Mouse (Mus musculus): ENCODE measurements around the gene Gfral.

The Gfral gene

DNA sequence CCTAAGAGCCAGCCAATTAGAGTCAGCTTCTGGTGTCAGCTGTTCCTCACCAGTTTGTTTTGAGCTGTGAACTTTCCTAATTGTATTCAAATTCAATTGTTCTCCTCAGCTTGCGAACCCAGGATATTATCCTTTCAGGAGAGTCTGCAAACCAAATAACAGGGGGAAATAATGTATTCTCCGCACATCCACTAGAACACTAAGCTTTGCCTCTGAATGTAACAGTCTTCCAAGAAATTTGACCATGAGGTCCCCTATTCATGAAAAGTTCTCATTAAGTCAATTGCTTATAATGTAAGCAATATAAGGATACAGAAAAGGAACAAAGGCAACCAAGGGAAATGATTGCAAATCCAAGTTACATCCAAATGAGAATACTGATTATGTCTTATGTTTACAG, at the start of gene Gfral:
TSS of gene Gfral (minus strand) at position 101 of the 400 bp plus-strand sequence.
- DNase-seq = no peak

DNA sequence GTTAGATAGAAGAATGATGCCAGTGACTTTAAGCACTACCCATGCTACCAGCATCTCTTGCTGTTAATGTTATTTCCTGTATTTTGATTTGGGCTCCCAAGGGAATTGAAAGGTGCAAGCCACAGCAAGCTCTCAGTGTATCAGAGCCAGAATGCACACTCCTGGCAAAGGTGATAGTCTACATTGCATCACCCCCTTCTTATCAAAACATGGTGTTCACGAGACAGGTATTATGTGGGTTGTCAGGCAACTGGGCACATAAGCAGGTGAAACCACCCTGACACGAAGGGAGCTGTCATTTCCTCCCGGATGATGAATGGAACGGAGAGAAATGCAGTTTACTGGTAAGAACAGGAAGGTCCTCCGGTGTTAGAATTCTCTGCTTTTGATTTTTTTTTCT, 44.3 kb upstream of the Gfral start:
- DNase-seq = no peak

DNA sequence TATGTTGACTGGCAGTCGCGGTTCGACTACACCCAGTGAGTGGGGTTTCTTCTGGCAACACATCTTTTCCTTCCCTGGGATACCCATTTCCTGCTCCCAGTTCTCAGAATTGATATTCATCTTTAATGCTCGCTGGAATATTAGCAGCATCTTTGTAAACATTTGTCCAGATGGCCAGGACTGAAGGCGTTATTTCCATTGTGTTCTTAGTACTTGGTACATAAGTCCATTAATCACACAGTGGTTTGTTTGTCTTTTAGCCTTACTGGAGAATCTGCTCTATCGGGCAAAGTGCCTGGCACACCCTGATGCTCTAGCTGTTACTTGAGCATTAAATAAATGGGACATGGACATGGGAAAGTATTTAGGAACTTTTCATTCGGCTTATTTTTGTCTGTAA, 39.1 kb upstream of the Gfral start:
- no peak for DNase-seq

DNA sequence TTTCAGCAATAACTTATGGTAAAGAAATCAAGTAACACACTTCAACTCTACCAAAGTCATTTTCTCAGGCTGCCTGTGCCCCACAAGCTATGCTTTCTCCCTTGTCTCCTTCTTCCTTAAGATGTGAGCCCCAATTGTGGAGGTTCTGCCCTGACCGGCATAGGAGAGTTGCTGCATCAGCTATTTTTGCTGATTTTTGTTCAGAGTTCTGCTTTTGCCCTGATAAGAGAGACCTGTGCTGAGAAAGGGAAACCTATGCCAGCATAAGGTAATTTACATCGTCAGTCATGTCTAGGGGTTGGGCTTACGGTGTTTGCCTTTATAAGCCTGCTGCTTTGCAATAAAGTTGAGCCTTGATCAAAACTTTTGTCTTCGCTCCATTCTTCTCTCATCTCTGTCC, 38.7 kb upstream of the Gfral start:
- no peak for DNase-seq

DNA sequence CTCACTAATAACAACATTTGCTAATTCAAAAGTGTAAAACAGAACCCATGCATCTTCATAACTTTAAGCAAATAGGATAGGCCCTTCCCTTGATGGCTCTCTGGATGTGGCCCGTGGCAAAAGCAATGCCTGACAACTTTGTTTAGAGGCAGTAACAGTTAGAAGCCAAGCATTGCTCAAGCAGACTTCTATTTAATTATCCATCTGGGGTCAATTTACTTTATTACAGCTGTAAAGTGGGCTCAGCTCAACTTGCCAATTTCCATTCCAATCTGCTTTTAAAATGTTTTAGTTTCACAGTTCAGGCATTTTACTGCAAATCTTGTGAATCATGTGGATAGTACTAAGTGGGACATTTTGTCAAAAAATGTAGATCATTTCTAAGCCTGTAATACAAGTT, 28.9 kb upstream of the Gfral start:
- DNase-seq = no peak

DNA sequence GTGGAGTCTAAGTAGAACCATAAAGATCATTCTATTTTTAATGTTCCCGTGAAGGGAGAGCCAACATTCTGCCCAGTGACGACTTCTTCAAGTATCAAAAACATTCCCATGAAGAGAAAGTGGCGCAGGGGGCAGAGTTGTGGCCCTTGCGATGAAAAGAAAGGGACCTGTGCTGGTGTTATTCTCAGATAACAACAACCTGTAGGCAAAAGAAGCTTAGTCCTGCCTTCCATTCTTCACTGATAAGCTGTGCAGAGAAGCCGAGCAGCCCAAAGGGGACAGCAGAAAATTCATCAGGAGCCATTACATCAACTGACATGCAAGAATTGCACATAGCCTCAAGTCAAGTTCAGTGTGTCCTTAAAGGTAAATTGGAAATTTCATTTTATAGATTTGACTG, 24.5 kb upstream of the Gfral start:
- no peak for DNase-seq

DNA sequence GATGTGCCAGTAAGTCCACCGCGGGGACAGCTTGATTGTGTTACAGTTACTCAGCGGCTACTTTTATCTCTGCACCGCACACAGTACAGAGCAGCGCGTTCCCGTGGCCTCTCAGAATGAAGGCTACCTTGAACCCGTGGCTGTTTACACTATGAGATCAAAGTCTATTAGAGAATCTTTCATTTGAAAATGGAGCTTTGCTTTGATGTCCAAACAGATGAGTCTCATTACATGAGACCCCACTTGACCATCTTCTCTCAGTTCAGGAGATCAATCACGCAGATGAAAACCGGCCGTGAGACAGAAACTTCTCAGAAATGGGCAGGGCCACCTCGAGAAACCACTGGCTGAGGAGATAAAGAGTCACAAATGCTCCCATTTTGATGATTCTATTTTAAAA, 23.8 kb upstream of the Gfral start:
- DNase-seq = no peak

DNA sequence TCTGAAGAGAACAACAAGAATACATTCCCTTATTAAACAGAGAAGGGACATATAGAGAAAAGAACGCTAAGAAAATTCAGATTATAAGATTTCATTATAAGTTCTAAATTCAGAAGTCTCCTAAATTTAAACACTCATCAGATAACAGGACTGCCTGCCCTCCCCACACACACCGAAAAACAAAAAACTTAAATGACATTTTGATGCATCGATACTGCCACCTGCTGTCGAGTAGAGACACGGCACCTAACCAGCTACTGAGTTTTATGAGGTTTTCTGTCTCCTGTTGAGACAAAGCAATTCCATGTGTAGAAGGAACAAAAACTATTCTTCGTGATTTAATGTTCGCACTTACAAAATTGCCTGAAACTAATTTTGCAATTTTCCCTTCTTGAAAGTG, 23.2 kb upstream of the Gfral start:
- DNase-seq = peak; percentile 75 to 80

DNA sequence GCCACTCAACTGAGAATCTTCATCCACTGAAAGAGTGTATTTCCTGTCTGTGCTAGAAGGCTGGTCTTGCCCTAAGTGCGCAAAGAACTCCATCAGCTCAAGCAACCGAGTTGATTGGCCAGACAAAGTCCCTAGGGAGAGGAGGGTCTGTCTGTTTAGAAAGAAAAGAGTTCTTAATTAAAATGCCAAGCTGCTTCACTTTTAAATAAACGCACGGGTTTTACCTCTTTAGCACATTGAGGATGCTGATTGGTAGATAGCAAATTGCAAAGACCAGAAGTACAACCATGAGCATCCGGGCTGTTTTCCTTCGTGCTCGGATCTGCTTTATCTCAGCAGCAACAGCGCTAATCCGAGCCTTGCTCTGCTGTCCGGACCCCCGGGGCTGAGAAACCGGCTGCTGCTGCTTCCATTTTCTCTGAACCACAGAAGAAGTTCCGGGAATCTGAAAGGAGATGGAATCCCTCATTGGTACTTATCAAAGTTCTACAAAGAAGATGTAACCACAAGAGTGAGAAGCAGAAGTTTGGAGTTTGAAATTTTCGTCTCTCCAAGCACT, 22.6 kb upstream of the Gfral start:
- peak; percentile 24 to 34 for DNase-seq

DNA sequence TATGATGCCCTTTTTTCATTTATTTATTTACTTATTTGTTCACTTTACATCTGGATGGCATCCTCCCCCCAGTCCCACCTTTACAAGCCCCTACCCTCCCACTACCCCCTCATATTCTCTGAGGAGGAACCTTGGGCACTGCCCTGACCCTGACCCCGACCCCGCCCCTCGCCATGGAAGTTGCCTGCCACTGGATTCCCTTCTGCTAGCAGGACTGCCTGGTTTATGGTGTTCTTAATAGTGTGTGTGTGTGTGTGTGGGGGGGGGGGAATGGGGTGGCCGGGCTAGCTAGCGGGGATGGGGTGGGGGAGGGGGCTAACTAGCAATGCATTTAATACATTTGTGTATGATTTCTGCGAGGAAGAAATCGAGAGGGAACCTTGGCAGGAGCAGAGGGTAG, 21.4 kb upstream of the Gfral start:
- DNase-seq = no peak

DNA sequence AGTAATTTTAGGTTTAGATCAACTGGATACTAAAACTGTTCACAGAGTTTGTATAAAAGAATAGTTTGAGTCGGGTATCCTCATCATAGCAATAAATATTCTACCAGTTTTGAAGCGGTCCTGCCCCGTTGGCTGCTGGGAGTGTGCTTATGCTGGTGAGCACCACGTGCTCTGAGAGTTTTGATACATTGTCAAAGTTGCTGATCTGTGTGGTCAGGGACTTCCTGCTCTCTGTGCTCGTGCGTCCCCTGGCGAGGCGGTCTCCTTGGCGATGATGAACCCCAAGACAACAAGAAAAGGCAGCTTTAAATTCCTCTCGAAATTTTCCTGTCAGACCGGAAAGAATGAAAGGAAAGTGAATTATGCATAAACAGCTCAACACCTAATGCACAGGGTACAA, 16.9 kb upstream of the Gfral start:
- no peak for DNase-seq

DNA sequence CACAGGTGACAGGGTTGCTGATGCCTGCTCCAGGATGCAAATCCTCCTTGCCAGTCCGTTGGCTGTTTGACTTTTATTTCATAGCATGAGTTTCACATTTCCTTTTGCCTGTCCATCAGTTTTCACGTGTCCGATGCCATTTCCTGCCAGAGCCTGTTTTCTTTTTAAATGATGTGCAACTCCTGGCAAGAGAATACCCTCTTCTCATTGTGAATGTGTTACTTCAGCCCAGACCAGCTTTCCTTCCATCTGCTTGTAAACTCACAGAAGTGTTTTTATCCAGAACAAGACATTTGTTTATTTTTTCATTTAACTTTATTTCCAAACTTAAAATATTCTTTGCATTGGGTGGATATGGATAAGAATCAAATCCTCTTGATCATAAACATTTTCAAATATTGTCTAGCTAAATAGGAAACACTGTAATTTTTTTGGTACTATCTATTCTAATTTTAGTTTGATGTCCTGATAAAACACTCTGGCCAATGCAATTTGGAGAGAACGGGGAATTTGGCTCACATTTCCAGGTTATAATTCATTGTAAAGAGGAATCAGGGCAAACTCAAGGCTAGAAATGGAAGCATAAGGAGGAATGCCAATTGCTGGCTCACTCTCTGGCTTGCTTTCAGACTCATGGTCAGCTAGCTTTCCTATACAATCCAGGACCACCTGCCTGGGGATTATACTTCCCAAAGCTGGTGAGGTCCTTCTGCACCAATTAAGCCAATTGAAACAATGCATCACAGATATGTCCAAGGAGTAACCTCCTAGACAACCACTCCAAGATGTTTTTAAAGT, 3.9 kb upstream of the Gfral start:
- peak; percentile 28 to 60 for DNase-seq

DNA sequence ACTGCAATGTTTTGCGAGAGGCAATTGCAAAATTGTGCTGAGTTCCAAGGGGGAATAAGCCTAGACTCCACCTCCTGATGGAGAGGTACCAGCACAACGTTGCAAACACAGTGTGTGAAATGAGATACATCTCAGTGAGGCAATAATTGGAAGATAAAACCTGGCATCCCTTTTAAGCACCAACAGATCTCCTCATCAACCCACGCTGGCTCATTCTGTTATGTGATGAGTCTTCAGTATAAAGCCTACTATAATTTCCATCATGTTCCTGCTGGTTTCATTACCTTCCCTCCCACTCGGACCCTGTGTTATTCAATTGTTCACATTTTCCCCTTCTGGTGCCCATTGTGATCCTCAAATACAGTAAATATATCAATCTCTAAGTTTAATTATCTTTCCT, 1.2 kb upstream of the Gfral start:
- DNase-seq = no peak

DNA sequence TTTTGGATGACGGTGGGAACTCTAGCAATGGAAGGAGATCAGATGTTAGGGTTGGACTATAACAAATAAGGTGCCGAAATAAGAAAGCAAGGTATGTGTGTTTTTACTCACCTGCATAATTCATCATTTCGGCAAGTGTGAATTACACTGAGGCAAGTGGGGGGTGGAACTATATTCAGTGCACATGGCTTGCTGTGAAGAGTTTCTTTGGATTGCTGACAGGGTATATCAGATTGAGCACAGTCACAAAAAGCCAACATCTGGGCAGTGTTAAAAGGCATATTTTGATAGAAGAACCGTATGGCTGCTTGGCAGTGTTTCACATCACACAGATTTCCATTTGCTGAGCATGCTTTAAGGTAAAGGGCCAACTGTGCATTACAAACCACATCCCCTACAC, 16.5 kb downstream of the Gfral start:
- no peak for DNase-seq

DNA sequence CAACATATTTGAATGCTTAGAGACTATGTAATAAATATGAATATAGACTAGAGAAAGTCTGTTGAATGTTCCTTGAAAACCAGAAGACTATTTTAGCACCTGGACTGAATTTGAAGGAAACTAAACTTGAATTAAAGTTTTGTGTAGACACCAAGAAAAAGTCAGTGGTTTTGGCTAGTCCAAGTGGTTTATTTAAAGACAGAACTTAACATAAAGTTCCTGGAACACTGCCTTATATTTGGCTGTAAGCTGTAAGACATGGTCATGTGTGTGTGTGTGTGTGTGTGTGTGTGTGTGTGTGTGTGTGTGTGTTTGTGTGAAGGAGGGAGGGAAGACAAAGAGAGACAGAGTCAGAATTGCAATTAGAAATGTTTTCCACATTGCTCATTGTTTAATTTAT, 34.2 kb downstream of the Gfral start:
- DNase-seq = no peak

DNA sequence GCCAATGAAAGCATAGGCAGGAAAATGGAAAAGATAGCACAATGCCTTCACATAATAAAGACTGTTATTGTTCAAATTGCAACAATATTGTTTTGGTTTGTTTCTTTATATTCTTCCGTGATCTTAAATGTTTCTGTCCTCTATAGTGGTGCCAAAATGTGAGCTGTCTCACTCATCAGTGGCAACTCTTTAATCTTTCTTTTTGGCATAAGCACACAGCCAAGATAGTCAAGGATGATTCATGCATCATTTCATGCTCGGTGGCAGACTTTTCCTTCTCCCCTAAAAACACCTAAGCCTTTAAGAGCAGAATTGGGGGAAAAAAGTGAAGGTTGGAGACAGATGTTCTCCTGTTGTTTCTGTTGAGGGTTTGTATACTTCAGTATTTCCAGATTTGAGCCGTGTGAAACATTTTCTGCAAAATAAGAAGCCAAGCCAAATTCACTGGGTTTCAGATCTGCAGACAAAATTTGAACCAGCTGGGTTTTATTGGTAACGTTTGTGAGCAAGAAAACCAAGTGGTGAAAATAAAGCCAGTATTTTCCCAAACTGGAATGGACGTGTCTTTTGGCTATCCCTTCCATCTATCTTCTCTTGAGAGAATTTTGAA, 40.7 kb downstream of the Gfral start:
- no peak for DNase-seq

DNA sequence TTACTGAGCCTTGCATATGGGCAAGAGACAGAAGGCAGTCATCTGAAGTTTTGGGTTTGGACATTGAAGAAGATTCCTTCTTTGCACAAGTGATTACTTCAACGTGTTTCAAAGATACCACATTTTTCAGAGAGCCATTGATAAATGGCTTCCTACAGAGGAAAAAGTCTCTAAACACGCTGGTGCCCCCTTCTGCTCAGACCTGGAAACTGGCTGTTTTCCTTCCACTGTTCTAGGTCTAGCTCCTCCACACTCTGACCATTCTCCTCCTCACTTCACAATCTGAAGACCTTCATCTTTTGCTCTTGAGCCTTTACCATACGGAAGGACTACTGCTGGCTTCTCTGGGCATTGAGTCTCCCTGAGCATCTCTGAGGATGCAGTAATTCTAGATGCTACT, 45.1 kb downstream of the Gfral start:
- DNase-seq = peak; percentile 13 to 27

DNA sequence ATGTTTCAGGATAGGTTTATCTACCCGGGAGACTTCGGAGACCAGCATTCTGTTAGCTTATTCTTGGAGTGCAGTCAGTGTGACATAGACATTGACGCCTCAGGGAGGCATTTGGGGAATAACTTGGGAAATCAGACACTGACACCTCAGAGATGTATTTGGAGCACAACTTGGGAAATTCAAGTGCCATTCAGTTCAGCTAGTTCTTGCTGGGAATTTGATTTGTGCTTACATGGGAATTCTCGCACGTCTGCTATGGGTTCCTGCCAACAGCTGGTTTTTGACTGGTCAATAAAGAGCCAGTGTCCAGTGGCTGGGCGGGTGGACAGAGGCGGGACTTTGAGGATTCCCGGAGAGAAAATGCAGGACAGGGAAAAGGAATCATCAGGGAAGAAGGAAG, 51.0 kb downstream of the Gfral start:
- DNase-seq = no peak

DNA sequence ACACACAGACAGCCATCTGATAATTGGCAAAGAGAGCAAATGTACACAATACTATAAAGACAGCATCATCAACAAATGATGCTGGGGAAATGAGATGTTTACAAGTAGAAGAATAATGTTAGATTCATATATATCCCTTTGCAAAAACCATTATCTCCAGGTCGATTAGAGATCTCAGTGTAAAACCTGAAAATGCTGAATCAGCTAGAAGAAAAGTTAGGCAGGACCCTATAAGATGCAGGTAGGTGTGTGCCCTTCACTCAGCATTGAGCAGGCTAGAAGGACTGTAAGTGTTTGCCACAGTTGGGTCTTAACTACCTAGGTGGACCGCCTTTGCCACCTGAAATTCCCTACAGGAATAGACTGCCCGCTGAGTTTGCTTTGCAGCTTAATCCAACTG, 67.9 kb downstream of the Gfral start:
- DNase-seq = no peak

DNA sequence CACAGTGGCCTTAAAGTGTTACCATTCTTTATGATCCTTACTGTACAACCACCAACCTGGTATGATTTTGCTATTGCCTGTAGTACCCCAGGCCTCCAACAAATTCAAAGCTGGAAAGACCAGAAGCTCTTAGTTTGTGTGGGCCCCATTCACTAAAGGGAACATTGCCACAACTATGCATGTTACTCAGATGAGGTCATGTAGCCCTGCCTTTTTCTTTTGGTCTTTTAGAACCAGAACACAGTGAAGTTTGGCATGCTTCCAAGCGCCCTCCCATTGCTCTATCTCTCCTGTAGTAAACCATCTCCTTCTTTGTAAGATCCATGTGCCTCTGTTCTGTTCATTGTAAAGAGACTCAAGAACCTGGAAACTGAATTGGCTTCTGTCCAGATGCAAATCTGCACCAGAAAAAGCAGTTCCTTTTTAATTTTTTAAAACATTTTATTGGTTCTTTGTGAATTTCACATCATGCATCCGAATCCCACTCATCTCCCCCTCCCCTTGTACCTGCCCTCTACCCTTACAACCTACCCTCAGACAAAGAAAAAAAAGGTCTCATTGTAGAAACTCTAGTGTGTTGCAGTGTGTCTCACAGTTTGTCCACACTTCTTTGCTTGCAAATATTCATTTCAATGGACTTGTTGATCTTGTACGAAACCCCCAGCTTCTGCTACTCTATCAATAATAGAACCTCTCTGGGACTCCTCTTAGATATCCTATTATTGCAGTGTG, 74.9 kb downstream of the Gfral start:
- peak; percentile 16 to 21 for DNase-seq

DNA sequence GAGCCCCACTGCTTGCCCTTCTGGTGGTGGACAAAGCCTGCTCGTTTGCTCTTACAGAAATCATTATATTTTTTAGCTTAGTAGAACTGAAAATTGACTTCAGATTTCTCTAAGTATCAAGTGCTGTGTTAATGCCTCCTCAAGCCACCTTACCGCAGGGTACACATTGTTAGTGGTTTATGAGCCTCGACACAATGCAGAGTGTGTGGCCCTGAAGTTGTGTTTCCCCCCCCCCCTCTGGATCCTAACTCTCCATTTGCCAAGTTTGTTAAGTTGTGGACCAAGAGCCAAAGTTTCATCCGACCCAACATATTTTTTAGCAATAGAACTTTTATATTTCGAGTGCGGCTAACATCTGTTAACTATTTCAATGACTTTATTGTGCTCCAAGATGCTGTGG, 79.4 kb downstream of the Gfral start:
- no peak for DNase-seq

DNA sequence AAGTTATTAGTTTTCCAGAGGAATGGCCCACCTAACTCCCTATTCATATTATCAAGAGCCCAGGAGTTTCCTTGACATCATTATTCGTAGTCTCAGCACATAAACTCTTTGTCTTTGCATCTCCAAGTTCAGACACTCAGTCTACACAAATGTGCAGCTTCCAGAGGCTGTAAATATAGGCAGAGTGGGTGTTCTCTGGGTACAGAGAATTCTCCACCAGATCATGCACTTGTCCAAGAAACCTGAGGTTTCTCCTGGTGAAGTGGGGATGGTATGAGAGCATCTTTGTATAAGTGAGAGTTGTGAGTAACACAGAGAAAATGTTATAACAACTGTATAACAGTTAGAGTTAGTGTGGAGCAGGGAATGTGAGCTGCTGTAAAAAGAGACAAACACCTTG, 84.1 kb downstream of the Gfral start:
- no peak for DNase-seq

DNA sequence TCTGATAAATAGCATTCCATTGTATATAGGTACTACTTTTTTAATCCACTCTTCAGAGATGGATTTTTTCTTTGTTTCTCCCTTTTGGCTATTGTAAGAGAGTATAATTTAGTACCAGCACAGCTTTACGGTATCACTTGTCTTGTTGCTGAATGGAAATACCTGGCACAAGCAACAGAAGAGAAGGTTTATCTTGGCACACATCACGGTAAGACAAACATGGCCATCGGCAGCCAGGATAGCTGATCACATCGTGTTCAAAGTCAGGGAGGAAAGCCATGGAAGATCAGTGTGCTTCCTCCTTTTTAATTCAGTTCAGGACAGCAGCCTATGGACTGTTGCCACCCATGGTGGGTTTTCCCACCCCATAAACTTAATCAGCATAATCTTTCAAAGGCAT, 89.2 kb downstream of the Gfral start:
- no peak for DNase-seq

DNA sequence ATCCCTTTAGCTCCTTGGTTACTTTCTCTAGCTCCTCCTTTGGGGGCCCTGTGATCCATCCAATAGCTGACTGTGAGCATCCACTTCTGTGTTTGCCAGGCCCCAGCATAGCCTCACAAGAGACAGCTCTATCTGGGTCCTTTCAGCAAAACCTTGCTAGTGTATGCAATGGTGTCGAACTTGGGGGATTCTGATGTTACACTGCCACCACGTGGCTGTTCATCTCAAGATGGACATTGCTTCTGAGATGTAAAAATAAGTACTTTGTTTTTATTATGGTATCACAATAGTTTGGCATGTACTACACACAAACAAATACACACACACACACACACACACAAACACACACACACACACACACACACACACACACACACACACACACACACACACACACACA, 90.6 kb downstream of the Gfral start:
- DNase-seq = peak; percentile 80 to 82
